Mouse (Mus musculus) G1E (cell line): ENCODE data around the gene Mprip.

Experiments
- CTCF ChIP-seq: IDR thresholded peaks from 2 replicates; pipeline ENCODE4 v1.5.1; 2012; ENCODE audit warnings: low read depth, low read length, inconsistent platforms, mixed read lengths
- GATA1 ChIP-seq: IDR thresholded peaks from 2 replicates; pipeline ENCODE4 v1.6.1; 2012; ENCODE audit warnings: borderline replicate concordance, low read length, inconsistent platforms, mixed read lengths
- GATA2 ChIP-seq: IDR thresholded peaks from 2 replicates; pipeline ENCODE4 v1.6.1; 2012; ENCODE audit warnings: low read depth, low read length, inconsistent platforms, borderline replicate concordance
- POLR2AphosphoS5 ChIP-seq: IDR thresholded peaks from 2 replicates; pipeline ENCODE4 v1.6.1; 2012; ENCODE audit warnings: low read depth, low read length, inconsistent platforms; ENCODE audit not compliant: insufficient replicate concordance
- TAL1 ChIP-seq: conservative IDR thresholded peaks from 2 replicates; pipeline ENCODE4 v1.6.1; 2012; ENCODE audit warnings: low read depth, low read length, inconsistent platforms, mixed read lengths

GRCm38 (mm10) chr11:59789311-59789710 lies 128.2 kb downstream of the Mprip start:
- TF ChIP-seq CTCF = no peak
- TF ChIP-seq TAL1 = no peak
- TF ChIP-seq GATA1 = no peak
- TF ChIP-seq POLR2AphosphoS5 = no peak
- no peak for TF ChIP-seq GATA2
